Mouse (Mus musculus): ENCODE results near the gene Cbl. TPM values are rescaled to one million over a fixed set of nuclear protein-coding genes. Genes with fewer than 3 reads are reported as not detected.

Cbl gene
- polyA plus RNA-seq, 1 experiment from 2014 or later: 12.7 TPM

- H3K4me3 ChIP-seq (ENCODE audit: control insufficient read depth in 1 of 2, insufficient read depth in 1 of 2, low read depth in 1 of 2, low read length in 2 of 2): no peak overlapping the region
- peaks cover 34% of the 10 kb centered on the region for H3K36me3 ChIP-seq (ENCODE audit: control insufficient read depth, insufficient read depth, low read length)
- no peak overlapping the region for H3K27ac ChIP-seq (replicated peaks in 1 of 2; ENCODE audit: control insufficient read depth in 1 of 2, insufficient read depth in 1 of 2, low read depth in 2 of 2, low read length in 2 of 2)
- no peak overlapping the region for H3K9ac ChIP-seq (ENCODE audit: low read length)
- 76% methylated on average over 10 of the region's 10 CpGs for WGBS
- no peaks in the 10 kb centered on the region for H3K27me3 ChIP-seq (ENCODE audit: control insufficient read depth, insufficient read depth, low read length)
- no peaks in the 10 kb centered on the region for H3K9me3 ChIP-seq (ENCODE audit: control insufficient read depth, low read length)
- ATAC-seq (ENCODE audit: insufficient number of reproducible peaks, insufficient read depth, low FRiP score, low read depth): no peak
- H3K4me2 ChIP-seq (ENCODE audit: low read length): no peak overlapping the region
- peaks cover 20 to 45% of the 10 kb centered on the region in 2 experiments for H3K4me1 ChIP-seq (ENCODE audit: control insufficient read depth in 2 of 2, insufficient read depth in 2 of 2, low read length in 2 of 2)
These were observed 128.1 kb downstream of the Cbl start for GRCm38 (mm10) chr9:44105781-44106180.

- Histone ChIP-seq H3K27ac (replicated peaks in 1 of 2; ENCODE audit: control insufficient read depth in 1 of 2, insufficient read depth in 1 of 2, low read depth in 2 of 2, low read length in 2 of 2) (no peak overlapping the region), H3K4me2 (ENCODE audit: low read length) (no peak overlapping the region), H3K27me3 (ENCODE audit: control insufficient read depth, insufficient read depth, low read length) (no peaks in the 10 kb centered on the region), H3K4me3 (ENCODE audit: control insufficient read depth in 1 of 2, insufficient read depth in 1 of 2, low read depth in 1 of 2, low read length in 2 of 2) (no peak overlapping the region), H3K36me3 (ENCODE audit: control insufficient read depth, insufficient read depth, low read length) (peaks cover 30% of the 10 kb centered on the region), H3K9me3 (ENCODE audit: control insufficient read depth, low read length) (no peaks in the 10 kb centered on the region), H3K9ac (ENCODE audit: low read length) (no peak overlapping the region), H3K4me1 (ENCODE audit: control insufficient read depth in 2 of 2, insufficient read depth in 2 of 2, low read length in 2 of 2) (peaks cover 15 to 36% of the 10 kb centered on the region in 2 experiments)
- WGBS: 90% methylated on average over 7 of the region's 7 CpGs
- no peak for ATAC-seq (ENCODE audit: insufficient number of reproducible peaks, insufficient read depth, low FRiP score, low read depth)
These were observed 129.0 kb downstream of the Cbl start for GRCm38 (mm10) chr9:44104881-44105280.

GRCm38 (mm10) chr9:44101490-44101889 lies 132.4 kb downstream of the Cbl start, which contains the start of gene Mfrp:
Gene Mfrp, plus strand, starts transcription at chr9:44101729.
- Histone ChIP-seq H3K9me3 (ENCODE audit: control insufficient read depth, low read length) (no peaks in the 10 kb centered on the region), H3K4me3 (ENCODE audit: control insufficient read depth in 1 of 2, insufficient read depth in 1 of 2, low read depth in 1 of 2, low read length in 2 of 2) (no peak within 1 kb of the TSS), H3K4me1 (ENCODE audit: control insufficient read depth in 2 of 2, insufficient read depth in 2 of 2, low read length in 2 of 2) (peaks cover 6 to 8% of the 10 kb centered on the region in 2 experiments), H3K4me2 (ENCODE audit: low read length) (no peak within 1 kb of the TSS), H3K27me3 (ENCODE audit: control insufficient read depth, insufficient read depth, low read length) (no peaks in the 10 kb centered on the region), H3K9ac (ENCODE audit: low read length) (no peak within 1 kb of the TSS), H3K36me3 (ENCODE audit: control insufficient read depth, insufficient read depth, low read length) (peaks cover 16% of the 10 kb centered on the region), H3K27ac (replicated peaks in 1 of 2; ENCODE audit: control insufficient read depth in 1 of 2, insufficient read depth in 1 of 2, low read depth in 2 of 2, low read length in 2 of 2) (no peak within 1 kb of the TSS)
- no peak for ATAC-seq (ENCODE audit: insufficient number of reproducible peaks, insufficient read depth, low FRiP score, low read depth)
- WGBS: 73% methylated on average over 9 of the region's 9 CpGs

- Histone ChIP-seq H3K36me3 (ENCODE audit: control insufficient read depth, insufficient read depth, low read length) (peaks cover 34% of the 10 kb centered on the region), H3K4me2 (ENCODE audit: low read length) (no peak overlapping the region), H3K27ac (replicated peaks in 1 of 2; ENCODE audit: control insufficient read depth in 1 of 2, insufficient read depth in 1 of 2, low read depth in 2 of 2, low read length in 2 of 2) (peak overlapping the region; percentile 90 to 95), H3K4me1 (ENCODE audit: control insufficient read depth in 2 of 2, insufficient read depth in 2 of 2, low read length in 2 of 2) (peaks cover 12 to 19% of the 10 kb centered on the region in 2 experiments), H3K9me3 (ENCODE audit: control insufficient read depth, low read length) (no peaks in the 10 kb centered on the region), H3K27me3 (ENCODE audit: control insufficient read depth, insufficient read depth, low read length) (no peaks in the 10 kb centered on the region), H3K4me3 (ENCODE audit: control insufficient read depth in 1 of 2, insufficient read depth in 1 of 2, low read depth in 1 of 2, low read length in 2 of 2) (no peak overlapping the region), H3K9ac (ENCODE audit: low read length) (peak overlapping the region; percentile 35; the same call in 1 of the 2 replicates)
- 20% methylated on average over 9 of the region's 9 CpGs for WGBS
- ATAC-seq (ENCODE audit: insufficient number of reproducible peaks, insufficient read depth, low FRiP score, low read depth): peak; percentile 34; the same call in 1 of the 2 replicates
These were observed 137.3 kb downstream of the Cbl start for GRCm38 (mm10) chr9:44096536-44096935.

- H3K4me1 ChIP-seq (ENCODE audit: control insufficient read depth in 2 of 2, insufficient read depth in 2 of 2, low read length in 2 of 2): peaks cover 12 to 19% of the 10 kb centered on the region in 2 experiments
- H3K27me3 ChIP-seq (ENCODE audit: control insufficient read depth, insufficient read depth, low read length): no peaks in the 10 kb centered on the region
- H3K4me3 ChIP-seq (ENCODE audit: control insufficient read depth in 1 of 2, insufficient read depth in 1 of 2, low read depth in 1 of 2, low read length in 2 of 2): no peak overlapping the region
- WGBS: 91% methylated on average over 9 of the region's 9 CpGs
- no peak for ATAC-seq (ENCODE audit: insufficient number of reproducible peaks, insufficient read depth, low FRiP score, low read depth)
- peak overlapping the region; percentile 90 to 95 for H3K27ac ChIP-seq (replicated peaks in 1 of 2; ENCODE audit: control insufficient read depth in 1 of 2, insufficient read depth in 1 of 2, low read depth in 2 of 2, low read length in 2 of 2)
- H3K9ac ChIP-seq (ENCODE audit: low read length): no peak overlapping the region
- H3K9me3 ChIP-seq (ENCODE audit: control insufficient read depth, low read length): no peaks in the 10 kb centered on the region
- H3K36me3 ChIP-seq (ENCODE audit: control insufficient read depth, insufficient read depth, low read length): peaks cover 41% of the 10 kb centered on the region
- H3K4me2 ChIP-seq (ENCODE audit: low read length): no peak overlapping the region
These were observed 138.1 kb downstream of the Cbl start for GRCm38 (mm10) chr9:44095781-44096180.

GRCm38 (mm10) chr9:44094737-44095136 lies 139.1 kb downstream of the Cbl start:
- peaks cover 15 to 24% of the 10 kb centered on the region in 2 experiments for H3K4me1 ChIP-seq (ENCODE audit: control insufficient read depth in 2 of 2, insufficient read depth in 2 of 2, low read length in 2 of 2)
- H3K9me3 ChIP-seq (ENCODE audit: control insufficient read depth, low read length): no peaks in the 10 kb centered on the region
- H3K4me2 ChIP-seq (ENCODE audit: low read length): no peak overlapping the region
- 0 out of 4 replicates have a peak overlapping the region, but pooled peaks of 1 of the 2 experiments have one; percentile 19 for H3K27ac ChIP-seq (replicated peaks in 1 of 2; ENCODE audit: control insufficient read depth in 1 of 2, insufficient read depth in 1 of 2, low read depth in 2 of 2, low read length in 2 of 2)
- no peak overlapping the region for H3K9ac ChIP-seq (ENCODE audit: low read length)
- 70% methylated on average over 3 of the region's 3 CpGs for WGBS
- H3K27me3 ChIP-seq (ENCODE audit: control insufficient read depth, insufficient read depth, low read length): no peaks in the 10 kb centered on the region
- H3K36me3 ChIP-seq (ENCODE audit: control insufficient read depth, insufficient read depth, low read length): peaks cover 52% of the 10 kb centered on the region
- no peak for ATAC-seq (ENCODE audit: insufficient number of reproducible peaks, insufficient read depth, low FRiP score, low read depth)
- no peak overlapping the region for H3K4me3 ChIP-seq (ENCODE audit: control insufficient read depth in 1 of 2, insufficient read depth in 1 of 2, low read depth in 1 of 2, low read length in 2 of 2)

- no peak overlapping the region for H3K4me2 ChIP-seq (ENCODE audit: low read length)
- H3K27ac ChIP-seq (replicated peaks in 1 of 2; ENCODE audit: control insufficient read depth in 1 of 2, insufficient read depth in 1 of 2, low read depth in 2 of 2, low read length in 2 of 2): peak overlapping the region; percentile 35 to 47; a peak in 3 of 4 replicates
- no peaks in the 10 kb centered on the region for H3K27me3 ChIP-seq (ENCODE audit: control insufficient read depth, insufficient read depth, low read length)
- ATAC-seq (ENCODE audit: insufficient number of reproducible peaks, insufficient read depth, low FRiP score, low read depth): peak; percentile 47; the same call in 1 of the 2 replicates
- H3K4me1 ChIP-seq (ENCODE audit: control insufficient read depth in 2 of 2, insufficient read depth in 2 of 2, low read length in 2 of 2): peaks cover 24 to 33% of the 10 kb centered on the region in 2 experiments
- 36% methylated on average over 24 of the region's 24 CpGs for WGBS
- H3K9ac ChIP-seq (ENCODE audit: low read length): no peak overlapping the region
- peaks cover 60% of the 10 kb centered on the region for H3K36me3 ChIP-seq (ENCODE audit: control insufficient read depth, insufficient read depth, low read length)
- H3K9me3 ChIP-seq (ENCODE audit: control insufficient read depth, low read length): no peaks in the 10 kb centered on the region
- no peak overlapping the region for H3K4me3 ChIP-seq (ENCODE audit: control insufficient read depth in 1 of 2, insufficient read depth in 1 of 2, low read depth in 1 of 2, low read length in 2 of 2)
These were observed 140.0 kb downstream of the Cbl start for GRCm38 (mm10) chr9:44093612-44094503.
